Mouse (Mus musculus) ES-Bruce4 (cell line): Measurements from ENCODE around the gene A630095N17Rik.

Experiments
- CTCF ChIP-seq: IDR thresholded peaks from one replicate; pipeline ENCODE4 v1.8.1; 2011; ENCODE audit warnings: low read depth, low read length
- EP300 ChIP-seq: IDR thresholded peaks from 2 replicates; pipeline ENCODE4 v1.6.1; 2011; ENCODE audit warnings: low read depth, low read length; ENCODE audit not compliant: insufficient read depth
- POLR2A ChIP-seq: IDR thresholded peaks from one replicate; pipeline ENCODE4 v1.8.1; 2011; ENCODE audit warnings: low read length; ENCODE audit not compliant: insufficient read depth

DNA sequence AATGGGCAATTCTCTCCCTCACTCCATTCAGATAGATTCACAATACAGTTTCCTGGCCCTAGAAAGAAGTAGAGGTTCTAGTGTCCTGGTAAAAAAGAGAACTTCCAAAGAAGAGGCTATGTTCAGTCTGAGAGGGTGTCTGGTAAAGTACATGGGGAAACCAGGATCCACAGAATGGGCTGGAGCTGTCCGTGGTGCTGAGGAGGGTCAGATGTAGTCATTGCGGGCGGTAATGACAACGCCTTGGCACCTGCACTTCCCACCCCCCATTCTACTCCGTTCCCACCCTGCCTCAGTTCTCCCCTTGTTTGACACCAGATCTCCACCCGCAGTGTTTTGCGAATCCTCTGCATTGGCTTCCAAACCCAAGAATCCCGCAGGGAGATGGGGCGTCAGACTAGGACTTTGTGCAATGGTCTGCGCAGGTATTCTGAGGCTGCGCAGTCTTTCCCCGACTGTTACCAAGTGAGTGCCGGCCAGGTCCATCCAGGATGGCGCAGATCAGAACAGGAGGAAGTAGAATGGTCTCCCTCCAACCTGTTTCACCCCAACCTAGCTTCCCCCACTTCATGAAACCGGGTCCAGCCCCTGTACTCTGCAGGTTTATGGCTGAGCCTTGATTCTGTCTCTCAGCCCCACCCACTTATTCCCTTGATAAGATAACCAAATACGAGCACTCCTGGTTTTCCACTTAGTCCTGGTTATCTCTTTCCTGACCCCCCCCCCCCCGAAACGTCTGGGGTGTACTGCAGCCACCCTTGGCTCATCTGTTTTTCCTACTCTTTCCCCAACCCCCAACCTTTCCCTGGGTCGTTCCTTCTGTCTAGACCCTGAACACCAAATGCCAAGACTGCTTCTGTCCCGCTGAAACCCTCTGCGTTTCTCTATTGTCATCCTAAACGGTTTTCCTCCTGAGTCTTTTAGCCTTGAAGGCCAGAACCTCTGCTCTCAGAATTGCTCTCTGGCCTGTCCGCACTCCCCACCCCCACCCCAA, 45.6 kb upstream of the A630095N17Rik start:
- TF ChIP-seq CTCF (no peak), EP300 (no peak), POLR2A (no peak)
